Mouse (Mus musculus): ENCODE results near the gene Dnajc11.
A peak's percentile ranks its signal among the peaks of the same experiment; 100 is the strongest.

Gene Dnajc11

GRCm38 (mm10) chr4:151933505-151934214 is at the start of gene Dnajc11:
Gene Dnajc11 (plus strand): TSS chr4:151933691.
- peak; percentile 96 for DNase-seq (ENCODE audit: low spot score)

GRCm38 (mm10) chr4:151893241-151893640 is 40.2 kb upstream of the Dnajc11 start:
- no peak for DNase-seq (ENCODE audit: low spot score)

- DNase-seq (ENCODE audit: low spot score): no peak
Observed at GRCm38 (mm10) chr4:151894926-151895325, 38.6 kb upstream of the Dnajc11 start.

GRCm38 (mm10) chr4:151895624-151896023 is 37.9 kb upstream of the Dnajc11 start:
- DNase-seq (ENCODE audit: low spot score): no peak

GRCm38 (mm10) chr4:151897069-151897617 is 36.3 kb upstream of the Dnajc11 start:
- no peak for DNase-seq (ENCODE audit: low spot score)

- DNase-seq (ENCODE audit: low spot score): no peak
Observed at GRCm38 (mm10) chr4:151898600-151899245, 34.8 kb upstream of the Dnajc11 start.

GRCm38 (mm10) chr4:151899707-151900384 is 33.6 kb upstream of the Dnajc11 start:
- no peak for DNase-seq (ENCODE audit: low spot score)

- DNase-seq (ENCODE audit: low spot score): no peak
Observed at GRCm38 (mm10) chr4:151900735-151901134, 32.8 kb upstream of the Dnajc11 start.

- peak; percentile 68 for DNase-seq (ENCODE audit: low spot score)
Observed at GRCm38 (mm10) chr4:151901422-151901821, 32.1 kb upstream of the Dnajc11 start.

- DNase-seq (ENCODE audit: low spot score): no peak
Observed at GRCm38 (mm10) chr4:151902046-151902688, 31.3 kb upstream of the Dnajc11 start.

- peak; percentile 80 for DNase-seq (ENCODE audit: low spot score)
Observed at GRCm38 (mm10) chr4:151902689-151903241, 30.7 kb upstream of the Dnajc11 start.

GRCm38 (mm10) chr4:151904098-151904497 is 29.4 kb upstream of the Dnajc11 start:
- no peak for DNase-seq (ENCODE audit: low spot score)

- no peak for DNase-seq (ENCODE audit: low spot score)
Observed at GRCm38 (mm10) chr4:151905621-151906020, 27.9 kb upstream of the Dnajc11 start.

- DNase-seq (ENCODE audit: low spot score): no peak
Observed at GRCm38 (mm10) chr4:151907577-151908343, 25.7 kb upstream of the Dnajc11 start.

GRCm38 (mm10) chr4:151908809-151909208 is 24.7 kb upstream of the Dnajc11 start:
- no peak for DNase-seq (ENCODE audit: low spot score)

- DNase-seq (ENCODE audit: low spot score): no peak
Observed at GRCm38 (mm10) chr4:151916271-151916670, 17.2 kb upstream of the Dnajc11 start.

GRCm38 (mm10) chr4:151919135-151919840 is 14.2 kb upstream of the Dnajc11 start:
- DNase-seq (ENCODE audit: low spot score): no peak

- peak; percentile 69 for DNase-seq (ENCODE audit: low spot score)
Observed at GRCm38 (mm10) chr4:151919900-151920643, 13.4 kb upstream of the Dnajc11 start.

GRCm38 (mm10) chr4:151922124-151922523 is 11.4 kb upstream of the Dnajc11 start:
- DNase-seq (ENCODE audit: low spot score): no peak

Data from testis, postnatal 10 days (tissue).